Mouse (Mus musculus) heart, embryonic 16.5 days (tissue): Measurements from ENCODE around the gene Mrpl55. TPM values are rescaled to one million over a fixed set of nuclear protein-coding genes. Genes with fewer than 3 reads are reported as not detected.

Experiments used
- ATAC-seq: fragments of 200-750 bp; cut with Nextera tagmentation; replicated peaks from 2 replicates; pipeline ENCODE4 v1.8.0; 2017; ENCODE audit warnings: moderate number of reproducible peaks; ENCODE audit not compliant: insufficient read depth, low FRiP score; ENCODE audit errors: extremely low read depth
- H3K27ac ChIP-seq: fragments of 300-500 bp; sonication (generic); 2 replicates; pipeline ENCODE4 v1.5.1; 2014; ENCODE audit warnings: mild to moderate bottlenecking, low read length, control low read depth, moderate library complexity
- H3K27me3 ChIP-seq: fragments of 300-500 bp; sonication (generic); 2 replicates; pipeline ENCODE4 v1.6.1; 2014; ENCODE audit warnings: low read length, mixed read lengths; ENCODE audit not compliant: control insufficient read depth, insufficient read depth
- H3K36me3 ChIP-seq: fragments of 300-500 bp; sonication (generic); 2 replicates; pipeline ENCODE4 v1.6.1; 2014; ENCODE audit not compliant: control insufficient read depth, insufficient read depth
- H3K4me1 ChIP-seq: fragments of 300-500 bp; sonication (generic); 2 replicates; pipeline ENCODE4 v1.6.1; 2014; ENCODE audit warnings: low read length, mixed read lengths; ENCODE audit not compliant: control insufficient read depth, insufficient read depth
- H3K4me2 ChIP-seq: fragments of 300-500 bp; sonication (generic); 2 replicates; pipeline ENCODE4 v1.6.1; 2014; ENCODE audit warnings: low read depth, mild to moderate bottlenecking, control low read depth, low read length
- H3K4me3 ChIP-seq: fragments of 300-500 bp; sonication (generic); 2 replicates; pipeline ENCODE4 v1.5.1; 2014; ENCODE audit warnings: mild to moderate bottlenecking, control low read depth, low read length
- H3K9ac ChIP-seq: fragments of 300-500 bp; sonication (generic); 2 replicates; pipeline ENCODE4 v1.6.1; 2014; ENCODE audit warnings: low read length, control low read depth
- H3K9me3 ChIP-seq: fragments of 300-500 bp; sonication (generic); replicated peaks from 2 replicates; pipeline ENCODE4 v1.6.1; 2016; ENCODE audit warnings: low read length; ENCODE audit not compliant: control insufficient read depth
- WGBS: fragments of 180-500 bp; shearing (Covaris S2); extraction: QIAGEN DNeasy Blood & Tissue Kit; methylation state at CpG from one replicate; pipeline ENCODE4 v1.1.7; 2014; 5-methylcytosine and 5-hydroxymethylcytosine counted together
- polyA plus RNA-seq: library from polyadenylated mRNA; unstranded; fragments of >200 nt; fragmentation: Nextera tagmentation; extraction: Ambion mirVana; gene quantifications from 2 replicates; pipeline ENCODE4 v1.2.1, GENCODE M21; 2015

Mrpl55 gene
- polyA plus RNA-seq = 115 and 131 TPM in 2 replicates

GRCm38 (mm10) chr11:59202081-59202995, at the start of gene Mrpl55:
Gene Mrpl55 (plus strand): TSS chr11:59202486.
- peak; percentile 90 for ATAC-seq
- H3K27ac ChIP-seq = peak within 1 kb of the TSS; percentile 80
- peak within 1 kb of the TSS; percentile 92 for H3K9ac ChIP-seq
- peaks cover 22% of the 10 kb centered on the region for H3K36me3 ChIP-seq
- WGBS = under 1% methylated on average over 63 of the region's 63 CpGs
- no peaks in the 10 kb centered on the region for H3K27me3 ChIP-seq
- H3K9me3 ChIP-seq = no peaks in the 10 kb centered on the region
- peaks cover 11% of the 10 kb centered on the region for H3K4me1 ChIP-seq
- H3K4me3 ChIP-seq = peak within 1 kb of the TSS; percentile 85
- H3K4me2 ChIP-seq = peak within 1 kb of the TSS; percentile 96

DNA sequence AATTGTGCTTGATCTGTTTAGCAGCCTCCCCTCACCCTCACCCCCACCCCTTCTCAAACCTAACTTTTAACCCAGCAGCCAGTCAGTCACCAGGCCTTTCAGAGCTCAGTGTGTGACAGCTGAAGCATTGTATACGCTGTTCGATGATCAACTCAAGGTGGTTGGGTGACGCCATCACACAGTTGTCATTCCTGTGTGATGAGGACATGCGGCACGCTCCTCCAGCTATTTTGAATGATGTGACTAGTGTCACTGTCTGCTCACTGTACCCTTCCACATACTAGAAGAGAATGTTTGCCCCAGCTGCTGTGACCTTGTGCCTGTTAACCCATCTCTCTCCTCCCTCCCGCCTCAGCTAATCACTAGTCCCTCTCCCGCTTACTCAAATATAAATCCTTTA, 48.1 kb upstream of the Mrpl55 start:
- 0 out of 2 replicates have a peak overlapping the region, but pooled peaks have one; percentile 13 for H3K9ac ChIP-seq
- H3K36me3 ChIP-seq = peaks cover 4% of the 10 kb centered on the region; the same call in 1 of the 2 replicates
- H3K9me3 ChIP-seq = no peaks in the 10 kb centered on the region
- peak; percentile 53 for ATAC-seq
- WGBS = 41% methylated on average over 7 of the region's 7 CpGs
- H3K4me1 ChIP-seq = peaks cover 9% of the 10 kb centered on the region
- no peaks in the 10 kb centered on the region for H3K27me3 ChIP-seq
- H3K27ac ChIP-seq = peak overlapping the region; percentile 59
- H3K4me2 ChIP-seq = no peak overlapping the region
- no peak overlapping the region for H3K4me3 ChIP-seq

DNA sequence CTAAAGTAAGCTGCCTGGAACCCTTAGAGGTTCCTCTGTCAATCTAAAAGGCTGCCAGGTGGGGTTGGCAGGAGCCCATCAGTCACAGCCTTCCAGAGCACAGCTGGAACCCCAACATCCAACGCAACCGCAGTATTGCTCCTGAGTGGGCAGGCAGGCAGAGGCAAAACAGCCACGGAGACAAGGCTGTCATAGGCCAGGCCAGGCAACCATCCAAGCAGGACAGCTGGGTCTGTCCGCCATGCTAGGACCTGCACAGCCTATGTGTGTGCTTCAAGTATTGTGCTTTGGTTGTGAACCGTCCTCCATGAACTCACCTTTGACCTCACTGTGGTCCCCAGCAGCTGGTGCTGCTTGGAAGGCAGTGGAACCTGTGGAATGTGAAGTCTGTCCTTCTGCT, 46.4 kb upstream of the Mrpl55 start:
- Histone ChIP-seq H3K36me3 (peaks cover 4% of the 10 kb centered on the region; the same call in 1 of the 2 replicates), H3K27ac (no peak overlapping the region), H3K27me3 (no peaks in the 10 kb centered on the region), H3K4me2 (no peak overlapping the region), H3K4me3 (no peak overlapping the region), H3K4me1 (peaks cover 9% of the 10 kb centered on the region), H3K9me3 (no peaks in the 10 kb centered on the region), H3K9ac (no peak overlapping the region)
- ATAC-seq = no peak
- 88% methylated on average over 5 of the region's 5 CpGs for WGBS

- H3K27me3 ChIP-seq = no peaks in the 10 kb centered on the region
- H3K36me3 ChIP-seq = peaks cover 4% of the 10 kb centered on the region; the same call in 1 of the 2 replicates
- no peak overlapping the region for H3K4me2 ChIP-seq
- peaks cover 23% of the 10 kb centered on the region for H3K4me1 ChIP-seq
- WGBS = 89% methylated on average over 13 of the region's 13 CpGs
- ATAC-seq = no peak
- H3K27ac ChIP-seq = no peak overlapping the region
- H3K9ac ChIP-seq = no peak overlapping the region
- H3K9me3 ChIP-seq = no peaks in the 10 kb centered on the region
- no peak overlapping the region for H3K4me3 ChIP-seq
These were observed 43.2 kb upstream of the Mrpl55 start for GRCm38 (mm10) chr11:59159099-59159498.

- no peaks in the 10 kb centered on the region for H3K9me3 ChIP-seq
- peaks cover 4% of the 10 kb centered on the region; the same call in 1 of the 2 replicates for H3K36me3 ChIP-seq
- H3K4me3 ChIP-seq = no peak overlapping the region
- H3K4me2 ChIP-seq = no peak overlapping the region
- H3K27me3 ChIP-seq = no peaks in the 10 kb centered on the region
- no peak overlapping the region for H3K27ac ChIP-seq
- ATAC-seq = no peak
- 85% methylated on average over 4 of the region's 4 CpGs for WGBS
- peaks cover 22% of the 10 kb centered on the region for H3K4me1 ChIP-seq
- no peak overlapping the region for H3K9ac ChIP-seq
These were observed 42.7 kb upstream of the Mrpl55 start for GRCm38 (mm10) chr11:59159558-59159957.

DNA sequence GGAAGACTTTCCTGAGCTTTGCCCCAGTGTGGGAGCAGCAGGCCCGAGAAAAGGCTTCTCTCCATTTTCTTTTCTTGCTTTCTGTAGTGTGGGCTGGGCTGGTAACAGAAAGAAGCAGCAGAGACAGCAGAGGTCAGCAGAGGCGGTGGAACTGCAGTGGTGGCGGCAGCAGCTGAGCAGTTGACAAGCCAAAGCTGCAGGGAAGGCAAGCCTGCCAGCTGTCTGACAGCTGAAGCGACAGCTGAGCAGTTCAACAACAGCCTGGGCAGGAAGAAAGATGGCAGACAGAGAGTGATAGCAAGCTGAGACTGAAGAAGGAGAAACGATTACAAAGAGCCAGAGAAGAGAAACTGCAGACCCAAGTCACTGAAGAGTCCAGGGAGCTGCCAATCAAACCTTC, 40.9 kb upstream of the Mrpl55 start:
- H3K9me3 ChIP-seq = no peaks in the 10 kb centered on the region
- no peak overlapping the region for H3K9ac ChIP-seq
- WGBS = 41% methylated on average over 5 of the region's 5 CpGs
- H3K4me2 ChIP-seq = no peak overlapping the region
- peaks cover 4% of the 10 kb centered on the region; the same call in 1 of the 2 replicates for H3K36me3 ChIP-seq
- peaks cover 24% of the 10 kb centered on the region for H3K4me1 ChIP-seq
- no peak overlapping the region for H3K4me3 ChIP-seq
- peak overlapping the region; percentile 10; the same call in 1 of the 2 replicates for H3K27ac ChIP-seq
- ATAC-seq = no peak
- no peaks in the 10 kb centered on the region for H3K27me3 ChIP-seq

GRCm38 (mm10) chr11:59162443-59163254, 39.6 kb upstream of the Mrpl55 start:
- Histone ChIP-seq H3K9ac (peak overlapping the region; percentile 57), H3K27ac (peak overlapping the region; percentile 85), H3K27me3 (no peaks in the 10 kb centered on the region), H3K4me3 (peak overlapping the region; percentile 67), H3K9me3 (no peaks in the 10 kb centered on the region), H3K36me3 (peaks cover 3% of the 10 kb centered on the region; the same call in 1 of the 2 replicates), H3K4me1 (peaks cover 24% of the 10 kb centered on the region), H3K4me2 (peak overlapping the region; percentile 70)
- 55% methylated on average over 9 of the region's 9 CpGs for WGBS
- ATAC-seq = no peak

- peak; percentile 98 for ATAC-seq
- H3K27ac ChIP-seq = peak within 1 kb of the TSS; percentile 99
- WGBS = 2% methylated on average over 62 of the region's 68 CpGs
- H3K4me3 ChIP-seq = peak within 1 kb of the TSS; percentile 67
- H3K27me3 ChIP-seq = no peaks in the 10 kb centered on the region
- peaks cover 24% of the 10 kb centered on the region for H3K4me1 ChIP-seq
- no peaks in the 10 kb centered on the region for H3K9me3 ChIP-seq
- H3K4me2 ChIP-seq = peak within 1 kb of the TSS; percentile 70
- H3K36me3 ChIP-seq = no peaks in the 10 kb centered on the region
- peak within 1 kb of the TSS; percentile 93 for H3K9ac ChIP-seq
These were observed 38.7 kb upstream of the Mrpl55 start, which contains the start of gene Iba57 for GRCm38 (mm10) chr11:59163255-59164236. Gene Iba57 (minus strand): TSS chr11:59163739.
